Mouse (Mus musculus) embryonic fibroblast, embryonic 13.5 days (primary cell): ENCODE results near the gene Sv2c.
"Not testable (repeated sequence)": the region's sequence is repeated elsewhere in the genome, so short reads cannot be mapped to it uniquely, and the experiment has no call there.

ENCODE experiments used
- CTCF ChIP-seq: IDR thresholded peaks from 2 replicates; pipeline ENCODE4 v1.5.1; 2011; ENCODE audit warnings: mild to moderate bottlenecking, control low read depth, low read length, moderate library complexity, borderline replicate concordance; ENCODE audit not compliant: insufficient read depth
- POLR2A ChIP-seq: IDR thresholded peaks from 2 replicates; pipeline ENCODE4 v1.6.1; 2011; ENCODE audit warnings: low read depth, mild to moderate bottlenecking, control low read depth, low read length, moderate library complexity

- TF ChIP-seq CTCF, POLR2A: not testable (repeated sequence)
Measured at GRCm38 (mm10) chr13:95968031-95968430, 164.3 kb downstream of the Sv2c start.
